Mouse (Mus musculus) MEL (cell line): ENCODE data around the gene Dgcr8.

Experiments used
- CTCF ChIP-seq, 3 experiments: IDR thresholded peaks in 2 of 3; conservative IDR thresholded peaks in 1 of 3; 2 replicates each; pipeline ENCODE4 v1.5.1; 2011 to 2012; ENCODE audit warnings: low read length in 3 of 3, low read depth in 2 of 3, mild to moderate bottlenecking in 2 of 3, improper control_type of control experiment in 1 of 3, inconsistent platforms in 1 of 3, mixed read lengths in 1 of 3, moderate library complexity in 1 of 3; ENCODE audit not compliant: control insufficient read depth in 1 of 3, insufficient read depth in 1 of 3, poor library complexity in 1 of 3, severe bottlenecking in 1 of 3
- E2F4 ChIP-seq: IDR thresholded peaks from 2 replicates; pipeline ENCODE4 v1.6.1; 2011; ENCODE audit warnings: low read depth, low read length, improper control_type of control experiment, borderline replicate concordance
- EP300 ChIP-seq, 2 experiments: IDR thresholded peaks; 2 replicates each; pipeline ENCODE4 v1.6.1; 2011; ENCODE audit warnings: improper control_type of control experiment in 2 of 2, low read length in 2 of 2, low read depth in 1 of 2, mild to moderate bottlenecking in 1 of 2
- GATA1 ChIP-seq: IDR thresholded peaks from 2 replicates; pipeline ENCODE4 v1.6.1; 2011; ENCODE audit warnings: low read depth, low read length, improper control_type of control experiment
- HCFC1 ChIP-seq: IDR thresholded peaks from 2 replicates; pipeline ENCODE4 v1.6.1; 2012; ENCODE audit warnings: low read depth, mild to moderate bottlenecking, inconsistent platforms, low read length, improper control_type of control experiment, moderate library complexity
- KAT2A ChIP-seq: conservative IDR thresholded peaks from 2 replicates; pipeline ENCODE4 v1.6.1; 2012; ENCODE audit warnings: low read depth, low read length, improper control_type of control experiment, inconsistent platforms
- NRF1 ChIP-seq: IDR thresholded peaks from 2 replicates; pipeline ENCODE4 v1.6.1; 2014; ENCODE audit warnings: low read depth, mild to moderate bottlenecking, inconsistent platforms, low read length, improper control_type of control experiment, moderate library complexity; ENCODE audit not compliant: poor library complexity, insufficient read depth, severe bottlenecking
- POLR2A ChIP-seq, 2 experiments: IDR thresholded peaks; 2 replicates each; pipeline ENCODE4 v1.6.1; 2011 to 2012; ENCODE audit warnings: low read length in 2 of 2, mild to moderate bottlenecking in 2 of 2, control low read depth in 1 of 2, improper control_type of control experiment in 1 of 2, low read depth in 1 of 2, moderate library complexity in 1 of 2; ENCODE audit not compliant: control insufficient read depth in 1 of 2, insufficient read depth in 1 of 2, poor library complexity in 1 of 2
- SIN3A ChIP-seq: IDR thresholded peaks from 2 replicates; pipeline ENCODE4 v1.6.1; 2012; ENCODE audit warnings: low read length, improper control_type of control experiment, inconsistent platforms
- TAL1 ChIP-seq: IDR thresholded peaks from 2 replicates; pipeline ENCODE4 v1.6.1; 2012; ENCODE audit warnings: mild to moderate bottlenecking, inconsistent platforms, low read length, moderate library complexity, mixed read lengths
- USF1 ChIP-seq: IDR thresholded peaks from 2 replicates; pipeline ENCODE4 v1.6.1; 2014; ENCODE audit warnings: low read depth, mild to moderate bottlenecking, inconsistent platforms, low read length, improper control_type of control experiment, moderate library complexity
- ZC3H11A ChIP-seq: IDR thresholded peaks from 2 replicates; pipeline ENCODE4 v1.6.1; 2012; ENCODE audit warnings: low read depth, mild to moderate bottlenecking, inconsistent platforms, low read length, improper control_type of control experiment
- ZNF384 ChIP-seq: IDR thresholded peaks from 2 replicates; pipeline ENCODE4 v1.6.1; 2012; ENCODE audit warnings: low read depth, mild to moderate bottlenecking, inconsistent platforms, low read length, improper control_type of control experiment

GRCm38 (mm10) chr16:18250828-18251790, 37.9 kb downstream of the Dgcr8 start:
- no peak for TF ChIP-seq CTCF (IDR thresholded peaks at IDR 0.05 in 2 of 3, conservative IDR thresholded peaks at IDR 0.05 in 1 of 3; ENCODE audit: control insufficient read depth in 1 of 3, insufficient read depth in 1 of 3, low read depth in 2 of 3, low read length in 3 of 3, poor library complexity in 1 of 3, severe bottlenecking in 1 of 3)
- peak in 1 of 2 experiments; percentile 14; a peak in 1 of 4 replicates for TF ChIP-seq POLR2A (IDR thresholded peaks at IDR 0.05; ENCODE audit: control insufficient read depth in 1 of 2, insufficient read depth in 1 of 2, low read depth in 1 of 2, low read length in 2 of 2, poor library complexity in 1 of 2)
- TF ChIP-seq ZNF384, result no peak
- no peak for TF ChIP-seq GATA1
- no peak for TF ChIP-seq USF1
- no peak for TF ChIP-seq NRF1
- no peak for TF ChIP-seq EP300 (IDR thresholded peaks at IDR 0.05; ENCODE audit: low read depth in 1 of 2, low read length in 2 of 2)
- TF ChIP-seq ZC3H11A, result no peak
- TF ChIP-seq SIN3A, result no peak
- no peak for TF ChIP-seq TAL1
- no peak for TF ChIP-seq E2F4
- no peak for TF ChIP-seq KAT2A
- no peak for TF ChIP-seq HCFC1
